Mouse (Mus musculus) forebrain, embryonic 16.5 days (tissue): ENCODE data around the gene Prrc2c. TPM values are rescaled to one million over a fixed set of nuclear protein-coding genes. Genes with fewer than 3 reads are reported as not detected.
"Not testable (repeated sequence)": the region's sequence is repeated elsewhere in the genome, so short reads cannot be mapped to it uniquely, and the experiment has no call there.

Source experiments
- ATAC-seq: fragments of 200-750 bp; cut with Nextera tagmentation; 2 replicates; pipeline ENCODE4 v1.8.0; 2017; ENCODE audit warnings: mild to moderate bottlenecking, moderate library complexity
- H3K27ac ChIP-seq: fragments of 300-500 bp; sonication (generic); 2 replicates; pipeline ENCODE4 v1.5.1; 2014; ENCODE audit warnings: low read length, control low read depth
- H3K27me3 ChIP-seq: fragments of 300-500 bp; sonication (generic); replicated peaks from 2 replicates; pipeline ENCODE4 v1.6.1; 2014; ENCODE audit warnings: low read length; ENCODE audit not compliant: control insufficient read depth, insufficient read depth
- H3K36me3 ChIP-seq: fragments of 300-500 bp; sonication (generic); 2 replicates; pipeline ENCODE4 v1.6.1; 2014; ENCODE audit not compliant: control insufficient read depth, insufficient read depth
- H3K4me1 ChIP-seq: fragments of 300-500 bp; sonication (generic); replicated peaks from 2 replicates; pipeline ENCODE4 v1.6.1; 2014; ENCODE audit warnings: low read length; ENCODE audit not compliant: control insufficient read depth, insufficient read depth
- H3K4me2 ChIP-seq: fragments of 300-500 bp; sonication (generic); 2 replicates; pipeline ENCODE4 v1.6.1; 2014; ENCODE audit warnings: mild to moderate bottlenecking, low read length, control low read depth
- H3K4me3 ChIP-seq: fragments of 300-500 bp; sonication (generic); replicated peaks from 2 replicates; pipeline ENCODE4 v1.5.1; 2014; ENCODE audit warnings: mild to moderate bottlenecking, low read length, control low read depth
- H3K9ac ChIP-seq: fragments of 300-500 bp; sonication (generic); replicated peaks from 2 replicates; pipeline ENCODE4 v1.6.1; 2014; ENCODE audit warnings: low read depth, low read length, control low read depth
- H3K9me3 ChIP-seq: fragments of 300-500 bp; sonication (generic); 2 replicates; pipeline ENCODE4 v1.6.1; 2016; ENCODE audit warnings: low read length; ENCODE audit not compliant: control insufficient read depth
- WGBS: fragments of 180-500 bp; shearing (Covaris S2); extraction: QIAGEN DNeasy Blood & Tissue Kit; methylation state at CpG from one replicate; pipeline ENCODE4 v1.1.7; 2014; 5-methylcytosine and 5-hydroxymethylcytosine counted together
- microRNA-seq: library from miRNA; unstranded; fragments of <30 nt; microRNA quantifications from one replicate; pipeline ENCODE4, GENCODE M21; 2017
- polyA plus RNA-seq: library from polyadenylated mRNA; unstranded; fragments of >200 nt; fragmentation: Nextera tagmentation; extraction: Ambion mirVana; gene quantifications from 2 replicates; pipeline ENCODE4 v1.2.1, GENCODE M21; 2015

Gene Prrc2c
- polyA plus RNA-seq, 1 experiment from 2014 or later, result 123 TPM

- H3K36me3 ChIP-seq, ATAC-seq, H3K9me3 ChIP-seq, H3K9ac ChIP-seq, H3K4me3 ChIP-seq, H3K27me3 ChIP-seq, H3K4me1 ChIP-seq, H3K4me2 ChIP-seq, H3K27ac ChIP-seq: not testable (repeated sequence)
- WGBS, result 70% methylated on average over 4 of the region's 4 CpGs
Observed at GRCm38 (mm10) chr1:162627821-162628220, 112.5 kb downstream of the Prrc2c start.

- no peak for ATAC-seq
- H3K4me3 ChIP-seq, result no peak overlapping the region
- 49% methylated on average over 7 of the region's 7 CpGs for WGBS
Observed at GRCm38 (mm10) chr1:162625229-162625628, 115.1 kb downstream of the Prrc2c start.

GRCm38 (mm10) chr1:162623895-162624294 is 116.5 kb downstream of the Prrc2c start:
- no peak; the same call in 1 of the 2 replicates for ATAC-seq
- H3K9ac ChIP-seq, result no peak overlapping the region
- 48% methylated on average over 4 of the region's 4 CpGs for WGBS

More at GRCm38 (mm10) chr1:162625229-162625628, 115.1 kb downstream of the Prrc2c start:
- Histone ChIP-seq H3K36me3 (no peaks in the 10 kb centered on the region), H3K27ac (no peak overlapping the region), H3K4me1 (no peaks in the 10 kb centered on the region; the same call in 1 of the 2 replicates), H3K27me3 (no peaks in the 10 kb centered on the region), H3K4me2 (no peak overlapping the region), H3K9ac (no peak overlapping the region), H3K9me3 (no peaks in the 10 kb centered on the region; the same call in 1 of the 2 replicates)

More at GRCm38 (mm10) chr1:162623895-162624294, 116.5 kb downstream of the Prrc2c start:
- Histone ChIP-seq H3K4me2 (no peak overlapping the region), H3K36me3 (no peaks in the 10 kb centered on the region), H3K27ac (no peak overlapping the region), H3K4me1 (no peaks in the 10 kb centered on the region; the same call in 1 of the 2 replicates), H3K9me3 (no peaks in the 10 kb centered on the region; the same call in 1 of the 2 replicates), H3K4me3 (no peak overlapping the region), H3K27me3 (no peaks in the 10 kb centered on the region)

Small RNA genes lying within 50 kb of the gene (microRNA-seq; reads per million reads assigned to microRNA genes)
- not detected for gene Gm27616

Other genes starting within 250 kb of the Prrc2c start
- gene Mettl13, start 192.0 kb downstream of the Prrc2c start, polyA plus RNA-seq, result 23.1 and 24.1 TPM in 2 replicates
- gene Vamp4, start 170.0 kb downstream of the Prrc2c start, polyA plus RNA-seq, result 79.8 and 81.2 TPM in 2 replicates
- gene Myoc, start 101.4 kb downstream of the Prrc2c start, polyA plus RNA-seq, result not detected in 2 replicates
- not detected in 2 replicates for gene Myocos, start 82.3 kb downstream of the Prrc2c start, polyA plus RNA-seq
- 0.13 and 0.31 TPM in 2 replicates for gene Fmo4, start 73.4 kb upstream of the Prrc2c start, polyA plus RNA-seq
- gene Fmo1, start 126.1 kb upstream of the Prrc2c start, polyA plus RNA-seq, result 22.5 and 29.2 TPM in 2 replicates
- 0.17 TPM in 1 of 2 replicates, not detected in the other for gene Fmo2, start 158.2 kb upstream of the Prrc2c start, polyA plus RNA-seq
- not detected in 2 replicates for gene Fmo6, start 197.0 kb upstream of the Prrc2c start, polyA plus RNA-seq
- gene Fmo3, start 244.0 kb upstream of the Prrc2c start, polyA plus RNA-seq, result not detected in 2 replicates